Mouse (Mus musculus) heart, postnatal 0 days (tissue): ENCODE measurements around the gene Susd1. TPM values are rescaled to one million over a fixed set of nuclear protein-coding genes. Genes with fewer than 3 reads are reported as not detected.

Experiments
- ATAC-seq: fragments of 200-750 bp; cut with Nextera tagmentation; 2 replicates; pipeline ENCODE4 v1.8.0; 2017; ENCODE audit warnings: low read depth, moderate number of reproducible peaks, moderate library complexity; ENCODE audit not compliant: insufficient read depth
- DNase-seq: peaks from one replicate; pipeline ENCODE4 v3.0.0-alpha.2; 2016; ENCODE audit warnings: low spot score
- H3K27ac ChIP-seq: fragments of 300-500 bp; sonication (generic); 2 replicates; pipeline ENCODE4 v1.5.1; 2014; ENCODE audit warnings: low read depth, mild to moderate bottlenecking
- H3K27me3 ChIP-seq: fragments of 300-500 bp; sonication (generic); 2 replicates; pipeline ENCODE4 v1.6.1; 2014; ENCODE audit warnings: low read length, mixed read lengths; ENCODE audit not compliant: control insufficient read depth, insufficient read depth
- H3K36me3 ChIP-seq: fragments of 300-500 bp; sonication (generic); replicated peaks from 2 replicates; pipeline ENCODE4 v1.6.1; 2014; ENCODE audit warnings: low read length, mixed read lengths; ENCODE audit not compliant: control insufficient read depth, insufficient read depth
- H3K4me1 ChIP-seq: fragments of 300-500 bp; sonication (generic); 2 replicates; pipeline ENCODE4 v1.6.1; 2014; ENCODE audit warnings: antibody characterized with exemption; ENCODE audit not compliant: control insufficient read depth, insufficient read depth
- H3K4me2 ChIP-seq: fragments of 300-500 bp; sonication (generic); 2 replicates; pipeline ENCODE4 v1.6.1; 2014; ENCODE audit warnings: low read depth, mild to moderate bottlenecking, low read length, moderate library complexity
- H3K4me3 ChIP-seq: fragments of 300-500 bp; sonication (generic); 2 replicates; pipeline ENCODE4 v1.5.1; 2014; ENCODE audit warnings: low read depth, low read length
- H3K9ac ChIP-seq: fragments of 300-500 bp; sonication (generic); replicated peaks from 2 replicates; pipeline ENCODE4 v1.6.1; 2014; ENCODE audit warnings: low read depth, low read length, mixed read lengths
- H3K9me3 ChIP-seq: fragments of 300-500 bp; sonication (generic); replicated peaks from 2 replicates; pipeline ENCODE4 v1.6.1; 2016; ENCODE audit warnings: low read length; ENCODE audit not compliant: control insufficient read depth
- CTCF ChIP-seq: IDR thresholded peaks from 2 replicates; pipeline ENCODE4 v1.5.1; 2016; ENCODE audit warnings: antibody characterized with exemption, control low read depth, low read depth
- EP300 ChIP-seq: IDR thresholded peaks from 2 replicates; pipeline ENCODE4 v1.6.1; 2016; ENCODE audit warnings: antibody characterized with exemption, low read depth
- WGBS: fragments of 180-500 bp; shearing (Covaris S2); extraction: QIAGEN DNeasy Blood & Tissue Kit; methylation state at CpG from one replicate; pipeline ENCODE4 v1.1.7; 2014; 5-methylcytosine and 5-hydroxymethylcytosine counted together
- polyA plus RNA-seq: library from polyadenylated mRNA; unstranded; fragments of >200 nt; fragmentation: Nextera tagmentation; extraction: Ambion mirVana; gene quantifications from 2 replicates; pipeline ENCODE4 v1.2.1, GENCODE M21; 2015
- total RNA-seq: library from RNA; depleted of rRNA; stranded (reverse); fragments of >200 nt; gene quantifications from 2 replicates; pipeline ENCODE4 v1.2.3, GENCODE M21; 2014; ENCODE audit warnings: low replicate concordance

Susd1 gene
- total and polyA plus RNA-seq, 2 experiments from 2014 or later = 2.1 to 6.2 TPM

DNA sequence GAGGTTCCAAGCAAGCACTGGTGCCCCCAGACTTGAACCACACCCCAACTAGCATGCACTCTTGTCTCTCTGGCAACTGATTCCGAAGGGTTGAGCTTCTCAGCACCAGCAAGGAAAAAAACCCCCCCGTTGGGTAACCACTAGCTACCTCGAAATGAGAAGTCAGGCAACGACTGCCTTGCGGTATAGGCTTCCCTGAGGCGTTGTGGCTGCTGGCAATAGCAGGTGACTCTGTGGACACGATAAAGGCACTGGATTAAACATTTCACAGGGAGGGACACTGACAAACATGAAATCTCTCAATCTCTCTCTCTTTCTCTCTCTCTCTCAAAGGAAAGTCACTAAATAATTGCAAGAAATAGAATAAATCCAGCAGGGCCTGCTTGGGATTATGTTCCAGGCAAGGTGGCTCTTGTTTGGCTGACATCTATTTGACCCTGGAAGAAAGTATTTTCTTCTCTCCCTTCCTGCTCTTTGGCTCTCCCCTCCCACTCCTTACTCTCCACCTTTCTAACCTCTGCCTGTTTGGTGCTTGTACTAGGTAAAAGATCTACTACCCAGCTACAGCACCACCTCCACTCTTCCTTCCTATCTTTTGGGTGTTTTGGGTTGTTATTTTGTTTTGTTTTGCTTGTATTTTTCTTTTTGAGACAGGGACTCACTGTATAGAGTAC lies 17.6 kb downstream of the Susd1 start:
- 75% methylated on average over 7 of the region's 7 CpGs for WGBS

GRCm38 (mm10) chr4:59419211-59419610 lies 19.2 kb downstream of the Susd1 start:
- Histone ChIP-seq H3K27ac (no peak overlapping the region), H3K9me3 (no peaks in the 10 kb centered on the region), H3K4me1 (no peaks in the 10 kb centered on the region), H3K4me2 (no peak overlapping the region), H3K36me3 (no peaks in the 10 kb centered on the region), H3K4me3 (no peak overlapping the region), H3K27me3 (no peaks in the 10 kb centered on the region), H3K9ac (no peak overlapping the region)
- TF ChIP-seq EP300 = no peak
- TF ChIP-seq CTCF = no peak
- ATAC-seq = no peak
- whole genome bisulfite sequencing = 82% methylated on average over 4 of the region's 4 CpGs
- DNase-seq = no peak

More for the DNA sequence above, 17.6 kb downstream of the Susd1 start:
- Histone ChIP-seq H3K36me3 (no peaks in the 10 kb centered on the region), H3K27ac (no peak overlapping the region), H3K4me1 (no peaks in the 10 kb centered on the region), H3K9me3 (no peaks in the 10 kb centered on the region), H3K27me3 (no peaks in the 10 kb centered on the region), H3K4me3 (no peak overlapping the region), H3K9ac (no peak overlapping the region), H3K4me2 (no peak overlapping the region)
- TF ChIP-seq CTCF = no peak
- TF ChIP-seq EP300 = no peak
- ATAC-seq (no peak), DNase-seq (no peak)

DNA sequence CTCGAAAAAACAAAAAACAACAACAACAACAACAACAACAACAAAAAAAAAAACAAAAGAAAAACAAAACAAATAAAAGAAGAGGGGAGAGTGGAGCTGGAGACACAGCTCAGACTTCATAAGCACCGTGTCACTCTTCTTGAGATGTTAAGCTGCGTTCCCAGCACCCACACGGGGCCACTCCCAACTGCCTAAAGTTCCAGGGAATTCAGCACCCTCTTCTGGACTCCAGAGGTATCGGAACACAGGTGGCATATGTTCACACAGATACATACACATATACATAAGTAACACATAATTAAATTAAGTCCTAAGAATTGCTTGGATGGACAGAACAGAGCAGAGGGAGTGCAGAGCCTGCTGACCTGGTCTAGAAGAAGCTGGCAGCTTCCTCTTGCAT lies 25.0 kb downstream of the Susd1 start:
- H3K4me3 ChIP-seq = no peak overlapping the region
- H3K9me3 ChIP-seq = no peaks in the 10 kb centered on the region
- WGBS = 87% methylated on average over 5 of the region's 5 CpGs
- ATAC-seq (no peak), DNase-seq (no peak)
- H3K4me2 ChIP-seq = no peak overlapping the region
- H3K9ac ChIP-seq = no peak overlapping the region
- no peaks in the 10 kb centered on the region for H3K36me3 ChIP-seq
- no peaks in the 10 kb centered on the region for H3K27me3 ChIP-seq
- H3K27ac ChIP-seq = no peak overlapping the region
- TF ChIP-seq CTCF (no peak), EP300 (no peak)
- no peaks in the 10 kb centered on the region for H3K4me1 ChIP-seq

DNA sequence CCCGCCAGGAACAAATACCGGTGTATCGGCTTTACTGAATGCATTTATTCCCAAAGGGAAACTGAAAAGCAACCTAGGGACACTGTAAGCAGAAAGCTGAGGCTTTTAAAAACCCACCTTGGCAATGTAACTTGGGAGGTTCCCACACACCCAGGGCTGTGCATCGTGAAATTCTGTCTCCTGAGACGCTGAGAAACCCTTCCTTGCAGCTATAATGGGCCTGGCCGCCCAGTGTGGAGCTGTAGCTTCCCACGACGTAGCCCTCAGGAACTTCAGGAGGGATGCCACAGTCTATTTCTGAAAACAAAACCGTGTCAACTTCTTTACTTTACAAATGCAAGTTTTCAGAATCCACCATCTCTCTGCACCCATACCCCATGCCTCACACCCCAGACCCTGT lies 27.3 kb downstream of the Susd1 start:
- H3K27ac ChIP-seq = no peak overlapping the region
- 79% methylated on average over 9 of the region's 9 CpGs for WGBS
- ATAC-seq = no peak

GRCm38 (mm10) chr4:59407766-59408165 lies 30.7 kb downstream of the Susd1 start:
- Histone ChIP-seq H3K9ac (no peak overlapping the region), H3K4me2 (no peak overlapping the region), H3K27me3 (no peaks in the 10 kb centered on the region), H3K4me1 (0 out of 2 replicates have a peak, but pooled peaks cover 10% of the 10 kb centered on the region), H3K27ac (no peak overlapping the region), H3K4me3 (no peak overlapping the region), H3K36me3 (no peaks in the 10 kb centered on the region), H3K9me3 (no peaks in the 10 kb centered on the region)
- DNase-seq = no peak
- no peak for ATAC-seq
- WGBS = 71% methylated on average over 4 of the region's 4 CpGs
- TF ChIP-seq EP300 (no peak), CTCF (no peak)

More for the DNA sequence above, 27.3 kb downstream of the Susd1 start:
- H3K9ac ChIP-seq = no peak overlapping the region
- TF ChIP-seq EP300 = no peak
- TF ChIP-seq CTCF = no peak
- H3K27me3 ChIP-seq = no peaks in the 10 kb centered on the region
- H3K36me3 ChIP-seq = no peaks in the 10 kb centered on the region
- H3K4me3 ChIP-seq = no peak overlapping the region
- H3K9me3 ChIP-seq = no peaks in the 10 kb centered on the region
- no peaks in the 10 kb centered on the region for H3K4me1 ChIP-seq
- DNase-seq = no peak
- H3K4me2 ChIP-seq = no peak overlapping the region

- Histone ChIP-seq H3K9ac (0 out of 2 replicates have a peak overlapping the region, but pooled peaks have one; percentile 16), H3K4me3 (0 out of 2 replicates have a peak overlapping the region, but pooled peaks have one; percentile 15), H3K4me2 (peak overlapping the region; percentile 51), H3K27me3 (no peaks in the 10 kb centered on the region), H3K9me3 (no peaks in the 10 kb centered on the region), H3K36me3 (no peaks in the 10 kb centered on the region), H3K27ac (peak overlapping the region; percentile 52), H3K4me1 (0 out of 2 replicates have a peak, but pooled peaks cover 10% of the 10 kb centered on the region)
- ATAC-seq (peak; percentile 82), DNase-seq (peak; percentile 77)
- WGBS = 11% methylated on average over 6 of the region's 6 CpGs
- TF ChIP-seq CTCF (no peak; the same call in 1 of the 2 replicates), EP300 (no peak)
These were observed 34.1 kb downstream of the Susd1 start for GRCm38 (mm10) chr4:59404375-59404774.
